Mouse (Mus musculus): ENCODE data around the gene Gm28635. TPM values are rescaled to one million over a fixed set of nuclear protein-coding genes. Genes with fewer than 3 reads are reported as not detected.

Gene Gm28635
- polyA plus RNA-seq (2014; fragmentation: Nextera tagmentation; extraction: Ambion mirVana), result not detected in 2 replicates

DNA sequence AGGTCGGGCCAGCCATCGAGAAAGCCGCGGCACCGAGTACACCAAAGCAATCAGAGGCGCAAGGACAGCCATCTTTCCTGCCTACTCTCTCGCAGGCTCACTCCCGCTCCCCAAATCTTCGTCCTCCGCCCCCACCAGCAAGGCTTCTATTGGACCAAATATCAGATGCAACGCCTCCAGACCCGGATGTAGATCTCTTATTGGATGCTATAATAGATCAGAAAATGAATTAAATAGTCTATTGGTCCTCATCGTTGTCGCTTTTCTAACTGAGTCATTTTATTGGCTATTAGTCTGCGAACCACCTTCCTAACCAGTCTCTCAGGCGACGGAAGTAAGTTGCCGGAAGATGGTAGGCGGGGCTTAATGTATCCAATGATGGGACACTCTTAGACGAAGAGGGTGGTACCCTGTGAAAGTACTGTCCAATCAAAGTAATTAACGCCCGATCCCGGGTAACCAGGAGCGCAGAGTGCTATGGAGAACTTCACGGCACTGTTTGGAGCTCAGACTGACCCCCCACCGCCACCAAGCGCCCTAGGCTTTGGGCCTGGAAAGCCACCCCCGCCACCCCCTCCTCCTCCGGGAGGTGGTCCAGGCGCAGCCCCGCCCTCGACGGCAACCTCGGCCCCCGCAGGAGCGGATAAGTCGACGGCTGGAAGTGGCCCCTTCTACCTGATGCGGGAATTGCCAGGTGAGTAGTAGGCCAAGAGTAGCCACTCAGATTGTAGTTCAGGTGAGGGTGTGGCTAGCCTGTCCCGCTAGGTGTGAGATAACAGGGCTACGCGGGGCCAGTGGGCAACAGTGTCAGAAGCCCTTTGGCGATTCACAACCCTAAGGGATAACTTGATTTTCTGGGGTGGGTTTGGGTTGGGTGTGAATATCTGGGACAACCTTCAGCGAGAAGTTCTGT, at the start of gene Gm28635, which contains the start of gene Med19:
Gene Gm28635 (minus strand): TSS at position 74 of the 913 bp plus-strand sequence.
Gene Med19 (plus strand): TSS at position 435 of the 913 bp plus-strand sequence.
- peak within 1 kb of the TSS; percentile 78 for H3K9ac ChIP-seq (ENCODE audit: low read depth, low read length)
- ATAC-seq (replicated peaks; ENCODE audit: low FRiP score) (peak; percentile 97), DNase-seq (ENCODE audit: low spot score) (peak; percentile 81)
- peak within 1 kb of the TSS; percentile 44; the same call in 1 of the 2 replicates for H3K27ac ChIP-seq (ENCODE audit: low read depth, low read length)
- WGBS, result under 1% methylated on average over 44 of the region's 44 CpGs
- no peaks in the 10 kb centered on the region for H3K27me3 ChIP-seq (replicated peaks; ENCODE audit: control insufficient read depth, insufficient read depth, low read length)
- peaks cover 18% of the 10 kb centered on the region; the same call in 1 of the 2 replicates for H3K36me3 ChIP-seq (ENCODE audit: control insufficient read depth, insufficient read depth, low read length)
- peak within 1 kb of the TSS; percentile 70 for H3K4me2 ChIP-seq
- H3K9me3 ChIP-seq (ENCODE audit: control insufficient read depth, low read length), result no peaks in the 10 kb centered on the region
- H3K4me1 ChIP-seq (replicated peaks; ENCODE audit: control insufficient read depth, insufficient read depth, low read length), result peaks cover 19% of the 10 kb centered on the region
- peak within 1 kb of the TSS; percentile 86 for H3K4me3 ChIP-seq (ENCODE audit: low read depth, low read length)

DNA sequence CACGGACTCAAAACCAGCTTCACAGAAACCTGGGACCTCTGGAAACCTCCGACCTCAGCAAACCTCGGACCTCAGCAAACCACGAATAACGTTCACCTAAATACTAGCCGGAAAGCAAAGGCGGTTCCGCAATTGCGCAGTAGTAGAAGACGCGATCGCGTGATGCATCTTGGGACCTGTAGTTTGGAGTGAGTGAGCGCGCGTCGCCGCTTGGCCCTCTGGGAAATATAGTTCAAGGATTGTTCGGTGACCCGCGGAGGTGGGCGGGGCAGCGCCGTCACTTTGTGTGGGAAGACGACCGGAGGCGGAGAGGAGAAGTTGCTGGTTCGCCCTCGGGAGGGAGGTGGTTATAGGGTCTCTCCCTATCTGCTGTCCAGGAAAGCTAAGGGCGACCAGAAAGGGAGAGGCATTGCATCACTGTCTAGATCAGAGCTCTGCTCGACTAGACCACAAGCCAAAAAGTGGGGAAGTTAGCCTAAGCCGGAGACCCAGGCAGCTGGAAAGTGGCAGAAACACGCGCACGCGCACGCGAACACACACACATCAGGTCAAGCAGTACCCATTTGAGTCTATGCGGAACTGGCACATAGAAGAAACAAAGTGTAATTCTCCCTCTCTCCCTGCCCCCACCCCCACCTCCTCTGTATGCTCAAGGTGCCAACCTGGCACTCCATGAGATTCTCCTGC, 49.5 kb upstream of the Gm28635 start, which contains the start of gene Clp1:
Gene Clp1 (minus strand): TSS at position 179 of the 687 bp plus-strand sequence.
- ATAC-seq (replicated peaks; ENCODE audit: low FRiP score), result peak; percentile 94

DNA sequence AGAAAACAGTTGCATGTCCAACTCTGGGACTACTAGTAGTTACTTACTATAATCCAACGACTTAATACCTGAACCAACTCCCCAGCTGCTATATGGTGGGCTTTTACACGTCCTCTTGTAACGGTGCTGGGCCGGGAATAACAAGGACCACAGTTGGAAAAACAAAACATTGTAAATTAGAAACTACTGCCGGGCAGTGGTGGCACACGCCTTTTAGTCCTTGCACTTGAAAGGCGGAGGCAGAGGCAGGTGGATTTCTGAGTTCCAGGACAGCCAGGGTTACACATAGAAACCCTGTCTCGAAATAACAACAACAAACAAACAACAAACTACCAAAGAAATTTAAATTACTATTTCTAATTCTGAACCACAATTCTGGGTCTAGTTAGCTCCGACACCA, 48.9 kb upstream of the Gm28635 start:
- Histone ChIP-seq H3K9ac (ENCODE audit: low read depth, low read length) (peak overlapping the region; percentile 65), H3K9me3 (ENCODE audit: control insufficient read depth, low read length) (no peaks in the 10 kb centered on the region), H3K27me3 (replicated peaks; ENCODE audit: control insufficient read depth, insufficient read depth, low read length) (no peaks in the 10 kb centered on the region), H3K27ac (ENCODE audit: low read depth, low read length) (no peak overlapping the region; the same call in 1 of the 2 replicates), H3K4me2 (peak overlapping the region; percentile 88), H3K36me3 (ENCODE audit: control insufficient read depth, insufficient read depth, low read length) (peaks cover 13% of the 10 kb centered on the region), H3K4me1 (replicated peaks; ENCODE audit: control insufficient read depth, insufficient read depth, low read length) (peaks cover 12% of the 10 kb centered on the region), H3K4me3 (ENCODE audit: low read depth, low read length) (peak overlapping the region; percentile 73)
- ATAC-seq (replicated peaks; ENCODE audit: low FRiP score) (no peak), DNase-seq (ENCODE audit: low spot score) (peak; percentile 31)
- WGBS, result 3% methylated on average over 9 of the region's 9 CpGs

More for the DNA sequence above, 49.5 kb upstream of the Gm28635 start, which contains the start of gene Clp1:
- Histone ChIP-seq H3K27me3 (replicated peaks; ENCODE audit: control insufficient read depth, insufficient read depth, low read length) (no peaks in the 10 kb centered on the region), H3K4me2 (peak within 1 kb of the TSS; percentile 88), H3K4me1 (replicated peaks; ENCODE audit: control insufficient read depth, insufficient read depth, low read length) (peaks cover 12% of the 10 kb centered on the region), H3K9ac (ENCODE audit: low read depth, low read length) (peak within 1 kb of the TSS; percentile 65), H3K9me3 (ENCODE audit: control insufficient read depth, low read length) (no peaks in the 10 kb centered on the region), H3K36me3 (ENCODE audit: control insufficient read depth, insufficient read depth, low read length) (peaks cover 13% of the 10 kb centered on the region), H3K27ac (ENCODE audit: low read depth, low read length) (peak within 1 kb of the TSS; percentile 64), H3K4me3 (ENCODE audit: low read depth, low read length) (peak within 1 kb of the TSS; percentile 73)
- under 1% methylated on average over 39 of the region's 39 CpGs for WGBS
- DNase-seq (ENCODE audit: low spot score), result peak; percentile 95

DNA sequence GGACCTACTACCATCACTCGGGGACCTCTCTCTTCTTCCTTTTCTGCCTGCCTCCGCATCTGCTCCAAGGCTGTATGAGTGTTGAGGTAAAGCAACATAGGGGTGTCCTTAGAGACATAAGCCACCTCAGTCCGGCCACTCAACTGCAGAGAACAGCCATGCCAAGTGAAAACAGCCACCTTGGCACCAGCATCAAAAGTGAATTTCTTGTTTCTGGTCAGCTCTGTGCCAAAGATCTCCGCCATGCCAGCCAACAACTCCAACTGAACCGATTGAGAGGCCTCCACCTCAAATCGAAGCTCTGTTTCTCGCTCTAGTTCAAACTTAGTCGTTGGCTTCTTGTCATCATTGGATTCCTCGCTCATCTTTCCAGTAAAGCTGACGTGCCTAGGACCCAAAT, 47.9 kb upstream of the Gm28635 start:
- Histone ChIP-seq H3K4me2 (peak overlapping the region; percentile 88), H3K4me3 (ENCODE audit: low read depth, low read length) (peak overlapping the region; percentile 73), H3K27ac (ENCODE audit: low read depth, low read length) (no peak overlapping the region), H3K36me3 (ENCODE audit: control insufficient read depth, insufficient read depth, low read length) (peaks cover 13% of the 10 kb centered on the region), H3K27me3 (replicated peaks; ENCODE audit: control insufficient read depth, insufficient read depth, low read length) (no peaks in the 10 kb centered on the region), H3K9me3 (ENCODE audit: control insufficient read depth, low read length) (no peaks in the 10 kb centered on the region), H3K9ac (ENCODE audit: low read depth, low read length) (no peak overlapping the region; the same call in 1 of the 2 replicates), H3K4me1 (replicated peaks; ENCODE audit: control insufficient read depth, insufficient read depth, low read length) (peaks cover 19% of the 10 kb centered on the region)
- 90% methylated on average over 10 of the region's 10 CpGs for WGBS
- DNase-seq (ENCODE audit: low spot score) (no peak), ATAC-seq (replicated peaks; ENCODE audit: low FRiP score) (no peak)

DNA sequence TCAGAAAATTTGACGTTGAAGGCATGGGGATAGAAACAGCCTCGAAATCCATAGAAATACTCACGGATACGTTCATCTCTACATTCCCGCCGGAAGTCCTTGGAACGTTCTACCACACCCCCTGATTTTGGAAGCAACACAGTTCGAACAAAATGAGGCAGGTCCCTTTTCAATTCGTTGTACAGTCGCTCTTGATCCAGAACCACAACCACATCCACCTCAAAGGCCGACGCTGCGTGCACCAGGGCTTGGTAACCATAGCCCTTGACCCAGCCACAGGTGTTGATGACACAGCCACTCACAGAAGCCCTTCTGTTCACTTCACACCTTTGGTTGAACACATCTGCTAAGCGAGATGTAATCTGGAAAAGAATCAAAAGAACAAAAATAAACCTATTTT, 46.0 kb upstream of the Gm28635 start:
- Histone ChIP-seq H3K9me3 (ENCODE audit: control insufficient read depth, low read length) (no peaks in the 10 kb centered on the region), H3K4me3 (ENCODE audit: low read depth, low read length) (no peak overlapping the region), H3K27ac (ENCODE audit: low read depth, low read length) (no peak overlapping the region), H3K27me3 (replicated peaks; ENCODE audit: control insufficient read depth, insufficient read depth, low read length) (no peaks in the 10 kb centered on the region), H3K9ac (ENCODE audit: low read depth, low read length) (no peak overlapping the region), H3K4me1 (replicated peaks; ENCODE audit: control insufficient read depth, insufficient read depth, low read length) (peaks cover 19% of the 10 kb centered on the region), H3K36me3 (ENCODE audit: control insufficient read depth, insufficient read depth, low read length) (peaks cover 13% of the 10 kb centered on the region), H3K4me2 (no peak overlapping the region)
- ATAC-seq (replicated peaks; ENCODE audit: low FRiP score), result no peak
- no peak for DNase-seq (ENCODE audit: low spot score)
- 91% methylated on average over 14 of the region's 14 CpGs for WGBS

DNA sequence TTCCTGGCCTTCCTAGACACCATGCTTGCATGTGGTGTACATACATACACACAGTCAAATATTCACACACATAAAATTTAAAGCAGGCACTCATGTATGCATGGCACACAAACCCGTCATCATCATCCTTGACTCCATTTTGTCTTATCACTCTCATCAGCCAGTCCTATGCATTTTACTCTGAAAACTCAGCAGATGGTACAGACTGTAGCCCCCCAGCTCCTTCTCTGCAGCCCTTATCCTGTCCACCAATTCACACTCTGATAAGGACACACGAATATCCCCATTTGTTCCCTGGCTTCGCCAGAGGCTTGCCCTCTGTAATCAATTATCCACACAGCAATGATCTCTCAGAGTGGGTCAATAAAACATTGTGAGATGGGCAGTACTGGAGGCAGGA, 43.3 kb upstream of the Gm28635 start:
- Histone ChIP-seq H3K4me3 (ENCODE audit: low read depth, low read length) (no peak overlapping the region), H3K27ac (ENCODE audit: low read depth, low read length) (no peak overlapping the region), H3K4me2 (no peak overlapping the region), H3K9ac (ENCODE audit: low read depth, low read length) (no peak overlapping the region), H3K9me3 (ENCODE audit: control insufficient read depth, low read length) (no peaks in the 10 kb centered on the region), H3K36me3 (ENCODE audit: control insufficient read depth, insufficient read depth, low read length) (peaks cover 13% of the 10 kb centered on the region), H3K4me1 (replicated peaks; ENCODE audit: control insufficient read depth, insufficient read depth, low read length) (peaks cover 19% of the 10 kb centered on the region), H3K27me3 (replicated peaks; ENCODE audit: control insufficient read depth, insufficient read depth, low read length) (no peaks in the 10 kb centered on the region)
- 58% methylated on average over 3 of the region's 3 CpGs for WGBS
- peak; percentile 51 for ATAC-seq (replicated peaks; ENCODE audit: low FRiP score)
- no peak for DNase-seq (ENCODE audit: low spot score)

DNA sequence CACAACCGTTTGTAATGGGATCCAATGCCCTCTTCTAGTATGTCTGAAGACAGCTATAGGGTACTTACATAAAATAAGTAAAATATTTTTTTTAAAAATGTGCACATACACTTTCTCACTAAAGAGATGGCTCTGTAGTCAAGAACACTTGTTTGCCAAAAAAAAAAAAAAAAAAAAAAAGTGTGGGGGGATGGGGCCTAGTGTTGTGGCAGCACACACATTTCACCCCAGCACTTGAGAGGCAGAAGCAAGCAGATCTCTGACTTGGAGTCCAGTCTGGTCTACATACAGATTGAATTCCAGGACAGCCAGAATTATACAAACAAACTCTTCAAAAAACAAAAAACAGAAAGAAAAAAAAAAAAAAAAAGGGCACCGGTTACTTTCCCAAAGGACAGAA, 42.9 kb upstream of the Gm28635 start:
- no peak for ATAC-seq (replicated peaks; ENCODE audit: low FRiP score)
- no peak overlapping the region for H3K9ac ChIP-seq (ENCODE audit: low read depth, low read length)
- H3K27ac ChIP-seq (ENCODE audit: low read depth, low read length), result no peak overlapping the region
- WGBS, result 97% methylated on average over 2 of the region's 2 CpGs
- H3K9me3 ChIP-seq (ENCODE audit: control insufficient read depth, low read length), result no peaks in the 10 kb centered on the region
- no peak overlapping the region for H3K4me2 ChIP-seq
- peaks cover 12% of the 10 kb centered on the region for H3K36me3 ChIP-seq (ENCODE audit: control insufficient read depth, insufficient read depth, low read length)
- H3K27me3 ChIP-seq (replicated peaks; ENCODE audit: control insufficient read depth, insufficient read depth, low read length), result no peaks in the 10 kb centered on the region
- peaks cover 14% of the 10 kb centered on the region for H3K4me1 ChIP-seq (replicated peaks; ENCODE audit: control insufficient read depth, insufficient read depth, low read length)
- H3K4me3 ChIP-seq (ENCODE audit: low read depth, low read length), result no peak overlapping the region
- no peak for DNase-seq (ENCODE audit: low spot score)

DNA sequence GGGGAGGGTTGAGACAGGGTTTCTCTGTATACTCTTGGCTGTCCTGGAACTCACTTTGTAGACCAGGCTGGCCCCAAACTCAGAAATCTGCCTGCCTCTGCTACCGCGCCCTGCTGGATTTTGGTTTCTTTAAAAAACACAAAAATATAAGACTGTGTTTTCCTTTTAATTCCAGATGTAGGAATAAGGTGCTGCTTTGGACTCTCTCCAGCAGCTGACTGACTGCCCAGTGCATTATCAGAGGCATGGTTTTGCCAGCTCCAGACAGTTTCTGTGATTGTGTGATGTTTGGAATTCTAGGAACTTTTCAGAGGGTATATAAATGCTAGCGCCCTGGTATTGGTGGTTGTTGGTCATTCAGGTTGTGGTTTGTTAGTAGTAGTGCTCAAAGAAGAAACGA, 39.5 kb upstream of the Gm28635 start:
- peaks cover 21% of the 10 kb centered on the region for H3K4me1 ChIP-seq (replicated peaks; ENCODE audit: control insufficient read depth, insufficient read depth, low read length)
- H3K9ac ChIP-seq (ENCODE audit: low read depth, low read length), result no peak overlapping the region
- H3K9me3 ChIP-seq (ENCODE audit: control insufficient read depth, low read length), result no peaks in the 10 kb centered on the region
- H3K36me3 ChIP-seq (ENCODE audit: control insufficient read depth, insufficient read depth, low read length), result no peaks in the 10 kb centered on the region
- 91% methylated on average over 4 of the region's 4 CpGs for WGBS
- no peak for DNase-seq (ENCODE audit: low spot score)
- H3K27me3 ChIP-seq (replicated peaks; ENCODE audit: control insufficient read depth, insufficient read depth, low read length), result no peaks in the 10 kb centered on the region
- peak overlapping the region; percentile 13; the same call in 1 of the 2 replicates for H3K27ac ChIP-seq (ENCODE audit: low read depth, low read length)
- ATAC-seq (replicated peaks; ENCODE audit: low FRiP score), result no peak
- H3K4me2 ChIP-seq, result no peak overlapping the region
- no peak overlapping the region for H3K4me3 ChIP-seq (ENCODE audit: low read depth, low read length)

Data from liver, embryonic 11.5 days (tissue).